Mouse (Mus musculus): ENCODE results near the gene Ptger3. TPM values are rescaled to one million over a fixed set of nuclear protein-coding genes. Genes with fewer than 3 reads are reported as not detected.

Ptger3 gene
- polyA plus RNA-seq, 1 experiment from 2014 or later = 3.4 TPM

- no peak overlapping the region for H3K4me3 ChIP-seq (ENCODE audit: control insufficient read depth in 1 of 2, insufficient read depth in 1 of 2, low read depth in 1 of 2, low read length in 2 of 2)
- H3K27me3 ChIP-seq (ENCODE audit: control insufficient read depth, insufficient read depth, low read length) = no peaks in the 10 kb centered on the region
- H3K9me3 ChIP-seq (ENCODE audit: control insufficient read depth, low read length) = no peaks in the 10 kb centered on the region
- no peak for ATAC-seq (ENCODE audit: insufficient number of reproducible peaks, insufficient read depth, low FRiP score, low read depth)
- H3K27ac ChIP-seq (replicated peaks in 1 of 2; ENCODE audit: control insufficient read depth in 1 of 2, insufficient read depth in 1 of 2, low read depth in 2 of 2, low read length in 2 of 2) = no peak overlapping the region
- H3K36me3 ChIP-seq (ENCODE audit: control insufficient read depth, insufficient read depth, low read length) = no peaks in the 10 kb centered on the region
- H3K4me1 ChIP-seq (ENCODE audit: control insufficient read depth in 2 of 2, insufficient read depth in 2 of 2, low read length in 2 of 2) = no peaks in the 10 kb centered on the region
- WGBS = 62% methylated on average over 4 of the region's 4 CpGs
- H3K4me2 ChIP-seq (ENCODE audit: low read length) = no peak overlapping the region
- H3K9ac ChIP-seq (ENCODE audit: low read length) = no peak overlapping the region
Observed at GRCm38 (mm10) chr3:157635713-157636112, 69.0 kb downstream of the Ptger3 start.

DNA sequence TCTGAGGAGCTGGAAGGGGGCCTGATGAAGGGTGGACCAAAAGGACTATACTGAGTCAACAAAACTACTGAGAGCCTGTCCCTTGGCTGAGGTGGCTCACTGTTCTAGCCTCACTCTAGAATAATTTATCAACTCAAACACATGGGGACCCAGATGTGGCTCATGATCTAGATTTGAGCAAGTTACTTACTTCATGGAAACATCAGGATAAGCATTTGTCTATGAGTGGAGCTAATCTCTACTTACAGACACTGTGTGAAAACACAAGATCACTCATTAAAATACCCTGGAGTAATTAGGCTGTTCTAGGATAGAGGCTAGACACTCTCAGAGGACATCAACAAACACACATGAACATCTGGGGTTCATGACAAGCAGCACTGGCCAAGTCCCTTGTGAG lies 70.2 kb downstream of the Ptger3 start:
- H3K27me3 ChIP-seq (ENCODE audit: control insufficient read depth, insufficient read depth, low read length) = no peaks in the 10 kb centered on the region
- no peaks in the 10 kb centered on the region for H3K4me1 ChIP-seq (ENCODE audit: control insufficient read depth in 2 of 2, insufficient read depth in 2 of 2, low read length in 2 of 2)
- no peaks in the 10 kb centered on the region for H3K36me3 ChIP-seq (ENCODE audit: control insufficient read depth, insufficient read depth, low read length)
- no peak overlapping the region for H3K27ac ChIP-seq (replicated peaks in 1 of 2; ENCODE audit: control insufficient read depth in 1 of 2, insufficient read depth in 1 of 2, low read depth in 2 of 2, low read length in 2 of 2)
- H3K9ac ChIP-seq (ENCODE audit: low read length) = no peak overlapping the region
- no peak overlapping the region for H3K4me3 ChIP-seq (ENCODE audit: control insufficient read depth in 1 of 2, insufficient read depth in 1 of 2, low read depth in 1 of 2, low read length in 2 of 2)
- no peaks in the 10 kb centered on the region for H3K9me3 ChIP-seq (ENCODE audit: control insufficient read depth, low read length)
- ATAC-seq (ENCODE audit: insufficient number of reproducible peaks, insufficient read depth, low FRiP score, low read depth) = no peak
- H3K4me2 ChIP-seq (ENCODE audit: low read length) = no peak overlapping the region

DNA sequence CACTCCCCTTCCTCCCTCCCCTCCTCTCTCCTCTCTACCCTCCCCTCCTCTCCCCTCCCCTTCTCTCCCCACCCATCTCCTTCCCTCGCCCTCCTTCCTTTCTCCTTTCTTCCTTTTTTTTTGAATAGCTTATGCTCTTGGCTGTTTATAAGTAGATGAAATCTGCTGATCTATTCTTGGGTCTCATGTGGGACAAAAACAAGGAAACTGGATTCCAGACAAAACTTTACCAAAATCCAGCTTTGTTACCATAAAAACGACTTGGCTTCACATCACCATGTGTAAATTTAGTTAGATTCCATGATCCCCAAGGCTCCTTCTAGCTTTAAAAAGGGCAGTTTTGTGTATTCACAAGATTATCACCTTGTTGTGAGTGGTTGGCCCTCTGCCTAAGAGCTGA lies 70.6 kb downstream of the Ptger3 start:
- no peaks in the 10 kb centered on the region for H3K9me3 ChIP-seq (ENCODE audit: control insufficient read depth, low read length)
- no peaks in the 10 kb centered on the region for H3K36me3 ChIP-seq (ENCODE audit: control insufficient read depth, insufficient read depth, low read length)
- H3K27me3 ChIP-seq (ENCODE audit: control insufficient read depth, insufficient read depth, low read length) = no peaks in the 10 kb centered on the region
- 57% methylated on average over 2 of the region's 2 CpGs for WGBS
- ATAC-seq (ENCODE audit: insufficient number of reproducible peaks, insufficient read depth, low FRiP score, low read depth) = no peak
- H3K27ac ChIP-seq (replicated peaks in 1 of 2; ENCODE audit: control insufficient read depth in 1 of 2, insufficient read depth in 1 of 2, low read depth in 2 of 2, low read length in 2 of 2) = no peak overlapping the region
- no peak overlapping the region for H3K9ac ChIP-seq (ENCODE audit: low read length)
- no peak overlapping the region for H3K4me2 ChIP-seq (ENCODE audit: low read length)
- H3K4me1 ChIP-seq (ENCODE audit: control insufficient read depth in 2 of 2, insufficient read depth in 2 of 2, low read length in 2 of 2) = no peaks in the 10 kb centered on the region
- H3K4me3 ChIP-seq (ENCODE audit: control insufficient read depth in 1 of 2, insufficient read depth in 1 of 2, low read depth in 1 of 2, low read length in 2 of 2) = no peak overlapping the region

DNA sequence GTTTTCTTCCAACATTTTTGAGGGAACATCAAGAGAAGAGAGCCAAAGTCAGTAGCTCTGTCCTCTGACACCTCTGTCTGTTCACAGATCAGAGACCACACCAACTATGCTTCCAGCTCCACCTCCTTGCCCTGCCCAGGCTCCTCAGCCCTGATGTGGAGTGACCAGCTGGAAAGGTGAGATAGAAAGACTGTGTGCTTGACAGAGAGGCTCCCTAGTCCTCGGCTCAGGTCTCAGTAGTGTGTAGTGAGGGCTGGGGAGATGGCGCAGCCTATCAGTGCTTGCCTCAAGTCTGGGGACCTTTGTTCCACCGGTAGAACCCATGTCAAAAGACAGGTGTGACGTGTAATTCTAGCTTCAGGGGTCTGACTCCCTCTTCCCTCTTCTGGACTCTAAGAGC lies 74.9 kb downstream of the Ptger3 start:
- no peak for ATAC-seq (ENCODE audit: insufficient number of reproducible peaks, insufficient read depth, low FRiP score, low read depth)
- Histone ChIP-seq H3K4me3 (ENCODE audit: control insufficient read depth in 1 of 2, insufficient read depth in 1 of 2, low read depth in 1 of 2, low read length in 2 of 2) (no peak overlapping the region), H3K27ac (replicated peaks in 1 of 2; ENCODE audit: control insufficient read depth in 1 of 2, insufficient read depth in 1 of 2, low read depth in 2 of 2, low read length in 2 of 2) (no peak overlapping the region), H3K4me2 (ENCODE audit: low read length) (no peak overlapping the region), H3K4me1 (ENCODE audit: control insufficient read depth in 2 of 2, insufficient read depth in 2 of 2, low read length in 2 of 2) (no peaks in the 10 kb centered on the region), H3K27me3 (ENCODE audit: control insufficient read depth, insufficient read depth, low read length) (no peaks in the 10 kb centered on the region), H3K36me3 (ENCODE audit: control insufficient read depth, insufficient read depth, low read length) (no peaks in the 10 kb centered on the region), H3K9ac (ENCODE audit: low read length) (no peak overlapping the region), H3K9me3 (ENCODE audit: control insufficient read depth, low read length) (no peaks in the 10 kb centered on the region)
- WGBS = 80% methylated on average over 4 of the region's 4 CpGs

GRCm38 (mm10) chr3:157661622-157662021 lies 94.9 kb downstream of the Ptger3 start:
- H3K36me3 ChIP-seq (ENCODE audit: control insufficient read depth, insufficient read depth, low read length) = no peaks in the 10 kb centered on the region
- H3K4me1 ChIP-seq (ENCODE audit: control insufficient read depth in 2 of 2, insufficient read depth in 2 of 2, low read length in 2 of 2) = no peaks in the 10 kb centered on the region
- no peaks in the 10 kb centered on the region for H3K9me3 ChIP-seq (ENCODE audit: control insufficient read depth, low read length)
- H3K4me2 ChIP-seq (ENCODE audit: low read length) = no peak overlapping the region
- H3K4me3 ChIP-seq (ENCODE audit: control insufficient read depth in 1 of 2, insufficient read depth in 1 of 2, low read depth in 1 of 2, low read length in 2 of 2) = no peak overlapping the region
- 82% methylated on average over 7 of the region's 7 CpGs for WGBS
- H3K27ac ChIP-seq (replicated peaks in 1 of 2; ENCODE audit: control insufficient read depth in 1 of 2, insufficient read depth in 1 of 2, low read depth in 2 of 2, low read length in 2 of 2) = no peak overlapping the region
- no peak overlapping the region for H3K9ac ChIP-seq (ENCODE audit: low read length)
- no peak for ATAC-seq (ENCODE audit: insufficient number of reproducible peaks, insufficient read depth, low FRiP score, low read depth)
- H3K27me3 ChIP-seq (ENCODE audit: control insufficient read depth, insufficient read depth, low read length) = no peaks in the 10 kb centered on the region

- Histone ChIP-seq H3K36me3 (ENCODE audit: control insufficient read depth, insufficient read depth, low read length) (no peaks in the 10 kb centered on the region), H3K9me3 (ENCODE audit: control insufficient read depth, low read length) (no peaks in the 10 kb centered on the region), H3K4me1 (ENCODE audit: control insufficient read depth in 2 of 2, insufficient read depth in 2 of 2, low read length in 2 of 2) (no peaks in the 10 kb centered on the region), H3K9ac (ENCODE audit: low read length) (no peak overlapping the region), H3K27me3 (ENCODE audit: control insufficient read depth, insufficient read depth, low read length) (no peaks in the 10 kb centered on the region), H3K4me2 (ENCODE audit: low read length) (no peak overlapping the region), H3K27ac (replicated peaks in 1 of 2; ENCODE audit: control insufficient read depth in 1 of 2, insufficient read depth in 1 of 2, low read depth in 2 of 2, low read length in 2 of 2) (no peak overlapping the region), H3K4me3 (ENCODE audit: control insufficient read depth in 1 of 2, insufficient read depth in 1 of 2, low read depth in 1 of 2, low read length in 2 of 2) (no peak overlapping the region)
- no peak for ATAC-seq (ENCODE audit: insufficient number of reproducible peaks, insufficient read depth, low FRiP score, low read depth)
Observed at GRCm38 (mm10) chr3:157664486-157665041, 97.9 kb downstream of the Ptger3 start.

GRCm38 (mm10) chr3:157665471-157665870 lies 98.8 kb downstream of the Ptger3 start:
- Histone ChIP-seq H3K27ac (replicated peaks in 1 of 2; ENCODE audit: control insufficient read depth in 1 of 2, insufficient read depth in 1 of 2, low read depth in 2 of 2, low read length in 2 of 2) (no peak overlapping the region), H3K4me1 (ENCODE audit: control insufficient read depth in 2 of 2, insufficient read depth in 2 of 2, low read length in 2 of 2) (no peaks in the 10 kb centered on the region), H3K9me3 (ENCODE audit: control insufficient read depth, low read length) (no peaks in the 10 kb centered on the region), H3K36me3 (ENCODE audit: control insufficient read depth, insufficient read depth, low read length) (no peaks in the 10 kb centered on the region), H3K4me3 (ENCODE audit: control insufficient read depth in 1 of 2, insufficient read depth in 1 of 2, low read depth in 1 of 2, low read length in 2 of 2) (no peak overlapping the region), H3K9ac (ENCODE audit: low read length) (no peak overlapping the region), H3K27me3 (ENCODE audit: control insufficient read depth, insufficient read depth, low read length) (no peaks in the 10 kb centered on the region), H3K4me2 (ENCODE audit: low read length) (no peak overlapping the region)
- 48% methylated on average over 1 of the region's 1 CpGs for WGBS
- ATAC-seq (ENCODE audit: insufficient number of reproducible peaks, insufficient read depth, low FRiP score, low read depth) = no peak

GRCm38 (mm10) chr3:157666142-157666541 lies 99.5 kb downstream of the Ptger3 start:
- Histone ChIP-seq H3K4me3 (ENCODE audit: control insufficient read depth in 1 of 2, insufficient read depth in 1 of 2, low read depth in 1 of 2, low read length in 2 of 2) (no peak overlapping the region), H3K27ac (replicated peaks in 1 of 2; ENCODE audit: control insufficient read depth in 1 of 2, insufficient read depth in 1 of 2, low read depth in 2 of 2, low read length in 2 of 2) (no peak overlapping the region), H3K4me1 (ENCODE audit: control insufficient read depth in 2 of 2, insufficient read depth in 2 of 2, low read length in 2 of 2) (no peaks in the 10 kb centered on the region), H3K9me3 (ENCODE audit: control insufficient read depth, low read length) (no peaks in the 10 kb centered on the region), H3K27me3 (ENCODE audit: control insufficient read depth, insufficient read depth, low read length) (no peaks in the 10 kb centered on the region), H3K36me3 (ENCODE audit: control insufficient read depth, insufficient read depth, low read length) (no peaks in the 10 kb centered on the region), H3K4me2 (ENCODE audit: low read length) (no peak overlapping the region), H3K9ac (ENCODE audit: low read length) (no peak overlapping the region)
- ATAC-seq (ENCODE audit: insufficient number of reproducible peaks, insufficient read depth, low FRiP score, low read depth) = no peak
- WGBS = 53% methylated on average over 2 of the region's 2 CpGs
